Mouse (Mus musculus) hindbrain, embryonic 16.5 days (tissue): ENCODE measurements around the gene Eipr1. TPM values are rescaled to one million over a fixed set of nuclear protein-coding genes. Genes with fewer than 3 reads are reported as not detected.

ENCODE experiments used
- ATAC-seq: fragments of 200-750 bp; cut with Nextera tagmentation; 2 replicates; pipeline ENCODE4 v1.8.0; 2017; ENCODE audit warnings: moderate TSS enrichment, moderate library complexity
- H3K27ac ChIP-seq: fragments of 300-500 bp; sonication (generic); 2 replicates; pipeline ENCODE4 v1.5.1; 2014; ENCODE audit warnings: low read depth, mild to moderate bottlenecking, control low read depth, low read length, moderate library complexity
- H3K27me3 ChIP-seq: fragments of 300-500 bp; sonication (generic); replicated peaks from 2 replicates; pipeline ENCODE4 v1.6.1; 2014; ENCODE audit warnings: low read length; ENCODE audit not compliant: control insufficient read depth, insufficient read depth
- H3K36me3 ChIP-seq: fragments of 300-500 bp; sonication (generic); 2 replicates; pipeline ENCODE4 v1.6.1; 2014; ENCODE audit warnings: mild to moderate bottlenecking, low read length, moderate library complexity, mixed read lengths; ENCODE audit not compliant: control insufficient read depth, insufficient read depth
- H3K4me1 ChIP-seq: fragments of 300-500 bp; sonication (generic); 2 replicates; pipeline ENCODE4 v1.6.1; 2014; ENCODE audit warnings: low read depth, low read length; ENCODE audit not compliant: control insufficient read depth, insufficient read depth
- H3K4me2 ChIP-seq: fragments of 300-500 bp; sonication (generic); 2 replicates; pipeline ENCODE4 v1.6.1; 2014; ENCODE audit warnings: mild to moderate bottlenecking, low read length, control low read depth, moderate library complexity
- H3K4me3 ChIP-seq: fragments of 300-500 bp; sonication (generic); 2 replicates; pipeline ENCODE4 v1.5.1; 2014; ENCODE audit warnings: mild to moderate bottlenecking, low read length, control low read depth, moderate library complexity
- H3K9ac ChIP-seq: fragments of 300-500 bp; sonication (generic); 2 replicates; pipeline ENCODE4 v1.6.1; 2014; ENCODE audit warnings: low read depth, mild to moderate bottlenecking, control low read depth, low read length, moderate library complexity
- H3K9me3 ChIP-seq: fragments of 300-500 bp; sonication (generic); 2 replicates; pipeline ENCODE4 v1.6.1; 2014; ENCODE audit warnings: mild to moderate bottlenecking, low read length, moderate library complexity; ENCODE audit not compliant: control insufficient read depth
- WGBS: fragments of 180-500 bp; shearing (Covaris S2); extraction: QIAGEN DNeasy Blood & Tissue Kit; methylation state at CpG from one replicate; pipeline ENCODE4 v1.1.7; 2014; 5-methylcytosine and 5-hydroxymethylcytosine counted together
- polyA plus RNA-seq: library from polyadenylated mRNA; unstranded; fragments of >200 nt; fragmentation: Nextera tagmentation; extraction: Ambion mirVana; gene quantifications from 2 replicates; pipeline ENCODE4 v1.2.1, GENCODE M21; 2015

Gene Eipr1
- polyA plus RNA-seq, 1 experiment from 2014 or later, result 71.7 TPM

GRCm38 (mm10) chr12:28756019-28756418 is 4.4 kb downstream of the Eipr1 start:
- Histone ChIP-seq H3K9ac (no peak overlapping the region), H3K4me1 (peaks cover 10% of the 10 kb centered on the region), H3K4me2 (no peak overlapping the region), H3K4me3 (no peak overlapping the region), H3K9me3 (no peaks in the 10 kb centered on the region), H3K27ac (no peak overlapping the region), H3K36me3 (no peaks in the 10 kb centered on the region), H3K27me3 (no peaks in the 10 kb centered on the region)
- WGBS, result 72% methylated on average over 4 of the region's 4 CpGs
- no peak for ATAC-seq

GRCm38 (mm10) chr12:28769953-28770352 is 18.4 kb downstream of the Eipr1 start:
- H3K9ac ChIP-seq, result no peak overlapping the region
- 91% methylated on average over 7 of the region's 7 CpGs for WGBS
- ATAC-seq, result no peak

GRCm38 (mm10) chr12:28773815-28774214 is 22.2 kb downstream of the Eipr1 start:
- Histone ChIP-seq H3K9me3 (no peaks in the 10 kb centered on the region), H3K4me1 (peaks cover 6% of the 10 kb centered on the region; the same call in 1 of the 2 replicates), H3K4me3 (no peak overlapping the region), H3K4me2 (no peak overlapping the region), H3K9ac (no peak overlapping the region), H3K27me3 (no peaks in the 10 kb centered on the region), H3K27ac (no peak overlapping the region), H3K36me3 (no peaks in the 10 kb centered on the region; the same call in 1 of the 2 replicates)
- ATAC-seq, result no peak
- WGBS, result 80% methylated on average over 3 of the region's 3 CpGs

More at GRCm38 (mm10) chr12:28769953-28770352, 18.4 kb downstream of the Eipr1 start:
- H3K4me3 ChIP-seq, result no peak overlapping the region
- H3K27me3 ChIP-seq, result no peaks in the 10 kb centered on the region
- H3K27ac ChIP-seq, result no peak overlapping the region
- H3K4me2 ChIP-seq, result no peak overlapping the region
- H3K4me1 ChIP-seq, result 0 out of 2 replicates have a peak, but pooled peaks cover 1% of the 10 kb centered on the region
- no peaks in the 10 kb centered on the region for H3K9me3 ChIP-seq
- no peaks in the 10 kb centered on the region; the same call in 1 of the 2 replicates for H3K36me3 ChIP-seq

- Histone ChIP-seq H3K27ac (no peak overlapping the region), H3K9ac (no peak overlapping the region), H3K4me2 (no peak overlapping the region), H3K27me3 (no peaks in the 10 kb centered on the region), H3K4me1 (peaks cover 8% of the 10 kb centered on the region), H3K4me3 (no peak overlapping the region), H3K9me3 (no peaks in the 10 kb centered on the region), H3K36me3 (no peaks in the 10 kb centered on the region)
- ATAC-seq, result no peak
- WGBS, result 14% methylated on average over 8 of the region's 8 CpGs
These were observed 23.5 kb downstream of the Eipr1 start for GRCm38 (mm10) chr12:28775120-28775519.

GRCm38 (mm10) chr12:28775627-28776026 is 24.0 kb downstream of the Eipr1 start:
- Histone ChIP-seq H3K4me3 (no peak overlapping the region), H3K27ac (no peak overlapping the region), H3K4me1 (peaks cover 9% of the 10 kb centered on the region), H3K4me2 (no peak overlapping the region), H3K27me3 (no peaks in the 10 kb centered on the region), H3K36me3 (no peaks in the 10 kb centered on the region), H3K9me3 (no peaks in the 10 kb centered on the region), H3K9ac (no peak overlapping the region)
- ATAC-seq, result no peak
- WGBS, result 84% methylated on average over 6 of the region's 6 CpGs

GRCm38 (mm10) chr12:28780180-28780579 is 28.6 kb downstream of the Eipr1 start:
- H3K4me1 ChIP-seq, result peaks cover 12% of the 10 kb centered on the region
- H3K4me2 ChIP-seq, result no peak overlapping the region
- no peaks in the 10 kb centered on the region for H3K9me3 ChIP-seq
- no peak for ATAC-seq
- no peak overlapping the region for H3K4me3 ChIP-seq
- no peak overlapping the region for H3K27ac ChIP-seq
- no peaks in the 10 kb centered on the region for H3K36me3 ChIP-seq
- no peaks in the 10 kb centered on the region for H3K27me3 ChIP-seq
- WGBS, result 70% methylated on average over 7 of the region's 7 CpGs
- no peak overlapping the region for H3K9ac ChIP-seq

GRCm38 (mm10) chr12:28782637-28783036 is 31.0 kb downstream of the Eipr1 start:
- H3K27me3 ChIP-seq, result no peaks in the 10 kb centered on the region
- H3K36me3 ChIP-seq, result no peaks in the 10 kb centered on the region
- H3K4me1 ChIP-seq, result peaks cover 10% of the 10 kb centered on the region
- 100% methylated on average over 3 of the region's 3 CpGs for WGBS
- no peak overlapping the region for H3K4me3 ChIP-seq
- H3K9ac ChIP-seq, result no peak overlapping the region
- no peaks in the 10 kb centered on the region for H3K9me3 ChIP-seq
- no peak overlapping the region for H3K4me2 ChIP-seq
- no peak for ATAC-seq
- H3K27ac ChIP-seq, result no peak overlapping the region

GRCm38 (mm10) chr12:28784355-28784754 is 32.8 kb downstream of the Eipr1 start:
- peaks cover 10% of the 10 kb centered on the region for H3K4me1 ChIP-seq
- H3K4me2 ChIP-seq, result no peak overlapping the region
- no peaks in the 10 kb centered on the region for H3K27me3 ChIP-seq
- 0 out of 2 replicates have a peak, but pooled peaks have one; percentile 31 for ATAC-seq
- WGBS, result 34% methylated on average over 4 of the region's 4 CpGs
- H3K27ac ChIP-seq, result no peak overlapping the region
- H3K9ac ChIP-seq, result no peak overlapping the region
- no peak overlapping the region for H3K4me3 ChIP-seq
- H3K36me3 ChIP-seq, result no peaks in the 10 kb centered on the region
- no peaks in the 10 kb centered on the region for H3K9me3 ChIP-seq

- Histone ChIP-seq H3K4me2 (no peak overlapping the region), H3K27me3 (no peaks in the 10 kb centered on the region), H3K36me3 (no peaks in the 10 kb centered on the region), H3K4me1 (peaks cover 10% of the 10 kb centered on the region), H3K9ac (no peak overlapping the region), H3K4me3 (no peak overlapping the region), H3K9me3 (no peaks in the 10 kb centered on the region), H3K27ac (no peak overlapping the region)
- WGBS, result 26% methylated on average over 8 of the region's 8 CpGs
- no peak for ATAC-seq
These were observed 33.3 kb downstream of the Eipr1 start for GRCm38 (mm10) chr12:28784864-28785263.

- Histone ChIP-seq H3K4me2 (no peak overlapping the region), H3K4me3 (no peak overlapping the region), H3K9ac (no peak overlapping the region), H3K27ac (no peak overlapping the region), H3K4me1 (peaks cover 7% of the 10 kb centered on the region; the same call in 1 of the 2 replicates), H3K9me3 (no peaks in the 10 kb centered on the region), H3K36me3 (no peaks in the 10 kb centered on the region), H3K27me3 (no peaks in the 10 kb centered on the region)
- 6% methylated on average over 1 of the region's 1 CpGs for WGBS
- no peak for ATAC-seq
These were observed 33.7 kb downstream of the Eipr1 start for GRCm38 (mm10) chr12:28785299-28785698.
